Mouse (Mus musculus) c-Kit-negative CD71-positive TER-119-positive erythroid progenitor cells, embryonic 14.5 days (primary cell): ENCODE results near the gene Armc10.
"Not testable (repeated sequence)": the region's sequence is repeated elsewhere in the genome, so short reads cannot be mapped to it uniquely, and the experiment has no call there.

ENCODE experiments used
- DNase-seq: peaks from one replicate; pipeline ENCODE4 v3.0.0-alpha.2; 2013; ENCODE audit warnings: low read depth, low spot score

The Armc10 gene

DNA sequence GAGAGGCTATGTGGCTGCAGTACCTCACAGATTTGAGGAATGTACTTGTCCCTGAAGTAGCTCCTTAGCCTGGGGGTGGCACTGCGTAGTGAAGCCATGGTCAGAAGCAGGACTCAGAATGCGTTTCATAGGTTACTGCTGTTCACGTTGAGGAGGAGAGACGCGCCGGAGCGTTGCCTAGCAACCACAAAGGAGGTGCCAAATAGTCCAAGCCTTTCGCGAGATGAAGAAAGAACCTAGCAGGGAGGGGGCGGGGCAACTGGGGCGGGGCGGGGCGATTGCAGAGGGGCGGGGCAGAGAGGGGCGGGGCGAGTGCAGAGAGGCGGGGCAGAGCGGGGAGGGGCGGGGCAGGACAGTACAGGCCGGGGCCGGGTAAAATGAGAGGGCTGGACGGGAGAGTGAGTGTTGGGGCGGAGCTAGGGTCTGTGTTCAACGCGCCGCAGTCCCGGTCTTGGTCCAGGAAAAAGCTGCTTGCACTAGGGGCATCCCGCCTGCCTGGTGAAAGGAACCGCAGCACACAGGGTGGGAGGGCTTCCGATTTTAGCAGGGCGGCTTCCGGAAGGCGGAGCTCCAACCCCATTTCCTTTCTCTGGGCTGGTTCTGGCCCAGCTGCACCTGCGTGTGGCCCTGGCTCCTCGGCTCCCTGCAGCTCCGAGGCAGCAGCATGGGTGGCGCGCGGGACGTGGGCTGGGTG is at the start of gene Armc10, which contains the start of gene Fbxl13:
Armc10 (plus strand) TSS at position 375 of the 694 bp plus-strand sequence.
Fbxl13 (minus strand) TSS at position 196 of the 694 bp plus-strand sequence.
- peak; percentile 58 for DNase-seq

DNA sequence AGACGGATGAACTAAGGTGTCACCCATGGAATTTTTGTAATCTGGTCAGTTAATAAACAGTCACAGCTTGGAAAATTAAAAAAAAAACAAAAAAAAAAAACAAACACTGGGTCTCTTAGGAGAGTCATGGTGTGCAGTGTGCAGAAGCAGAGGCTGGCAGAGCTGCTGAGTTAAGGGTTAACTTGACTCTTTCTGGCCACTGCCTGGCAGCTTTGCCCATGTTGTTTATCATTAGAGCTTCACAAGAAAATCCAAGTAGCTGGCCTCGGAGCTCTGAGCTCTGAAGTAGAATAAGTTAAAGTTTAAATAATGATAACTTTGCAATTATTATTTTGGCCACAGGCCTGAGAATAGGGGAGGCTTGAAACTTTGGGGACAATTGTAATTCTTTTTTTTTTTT is 46.1 kb upstream of the Armc10 start:
- DNase-seq = not testable (repeated sequence)

DNA sequence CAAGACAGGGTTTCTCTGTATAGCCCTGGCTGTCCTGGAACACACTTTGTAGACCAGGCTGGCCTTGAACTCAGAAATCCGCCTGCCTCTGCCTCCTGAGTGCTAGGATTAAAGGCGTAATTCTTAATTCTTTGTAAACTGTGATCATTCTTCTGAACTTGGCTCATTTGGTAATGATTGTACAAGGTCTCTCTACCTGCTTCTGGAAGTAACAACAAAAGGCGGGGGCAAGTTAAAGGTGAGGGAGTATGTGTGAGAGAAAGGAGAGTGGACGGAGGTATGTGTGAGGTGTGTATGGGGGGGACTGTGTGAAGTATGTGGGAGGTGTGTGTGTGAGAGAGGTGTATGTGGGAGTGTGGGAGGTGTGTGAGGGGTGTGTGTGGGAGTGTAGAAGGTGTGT is 45.7 kb upstream of the Armc10 start:
- no peak for DNase-seq

DNA sequence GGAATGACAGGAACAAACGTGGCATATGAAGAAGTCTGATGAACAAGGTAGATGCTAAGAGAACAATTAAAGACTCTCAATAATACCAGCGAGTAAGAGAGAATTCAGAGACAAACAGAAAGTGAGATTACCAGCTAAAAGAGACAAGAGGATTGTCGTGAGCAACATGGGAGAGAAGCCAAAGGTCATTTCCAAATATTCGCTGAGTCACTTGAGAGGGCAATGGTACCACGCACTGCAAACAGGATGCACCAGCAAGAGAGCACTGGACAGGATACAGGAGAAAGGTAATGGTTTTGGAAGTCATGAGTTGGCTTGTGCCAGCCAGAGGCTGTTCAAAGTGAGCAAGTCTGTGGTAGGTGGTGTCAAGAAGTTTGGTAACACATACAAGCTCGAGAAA is 39.7 kb upstream of the Armc10 start:
- DNase-seq = no peak

DNA sequence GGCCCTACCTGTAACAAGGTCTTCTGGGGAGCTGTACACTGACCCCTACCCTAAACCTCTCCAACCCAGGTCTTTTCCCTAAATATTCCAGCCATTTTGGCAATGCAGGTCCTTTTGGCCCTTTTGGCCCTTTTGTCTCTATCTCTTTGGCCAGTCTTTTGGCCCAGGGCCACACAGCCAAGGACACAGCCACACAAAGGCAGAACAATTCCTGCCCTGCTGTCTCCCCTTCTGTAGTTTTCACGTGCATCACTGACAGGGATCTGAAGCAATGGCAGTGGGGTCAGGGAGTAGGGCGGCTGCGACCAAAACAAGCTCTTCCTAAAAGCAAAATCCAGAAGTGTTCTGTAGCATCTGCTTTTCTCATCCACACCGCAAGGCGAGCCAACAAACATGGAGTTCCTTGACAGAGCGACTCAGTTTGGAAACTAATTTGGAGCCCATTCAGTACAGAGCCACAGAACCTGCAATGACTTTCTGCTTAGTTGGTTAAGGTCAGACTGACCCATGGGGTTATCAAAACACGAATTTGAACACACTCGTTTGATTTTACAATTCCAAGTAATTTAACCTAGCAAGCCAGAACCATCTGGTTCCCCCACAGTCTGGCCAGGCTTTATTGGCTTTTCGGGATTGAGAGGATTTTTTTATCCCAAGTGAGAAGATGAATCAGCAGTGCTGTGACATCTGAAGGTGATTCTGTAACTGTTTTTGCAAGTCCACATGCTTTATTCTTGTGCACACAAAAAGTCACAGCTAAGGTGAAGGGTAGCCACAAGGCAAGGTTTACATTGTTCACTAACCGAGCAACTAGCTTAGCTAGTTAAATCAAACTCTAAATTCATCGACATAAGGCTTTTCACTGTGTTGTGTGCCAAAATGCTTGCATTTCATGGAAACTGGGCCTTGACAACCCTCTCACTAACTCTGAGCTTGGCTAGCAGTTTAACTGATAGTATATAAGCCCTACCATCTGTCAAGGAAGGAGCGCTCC is 37.0 kb upstream of the Armc10 start:
- DNase-seq = no peak

DNA sequence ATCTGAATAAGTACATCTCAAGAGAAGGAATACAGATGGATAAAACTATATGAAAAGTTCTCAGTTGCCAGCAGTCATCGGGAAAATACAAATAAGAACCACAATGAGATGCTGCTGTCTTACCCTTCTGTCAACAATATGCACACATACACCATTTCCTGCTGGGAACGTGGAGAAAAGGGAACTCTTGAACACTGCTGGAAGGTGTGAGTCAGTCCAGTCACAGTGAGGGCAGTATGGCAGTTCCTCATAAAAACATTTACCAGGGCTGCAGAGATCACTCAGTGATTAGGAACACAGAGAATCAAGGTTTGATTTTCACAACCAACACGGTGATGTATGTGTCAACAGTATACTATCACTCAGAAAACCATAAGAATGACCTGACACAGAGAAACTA is 34.6 kb upstream of the Armc10 start:
- DNase-seq = no peak

DNA sequence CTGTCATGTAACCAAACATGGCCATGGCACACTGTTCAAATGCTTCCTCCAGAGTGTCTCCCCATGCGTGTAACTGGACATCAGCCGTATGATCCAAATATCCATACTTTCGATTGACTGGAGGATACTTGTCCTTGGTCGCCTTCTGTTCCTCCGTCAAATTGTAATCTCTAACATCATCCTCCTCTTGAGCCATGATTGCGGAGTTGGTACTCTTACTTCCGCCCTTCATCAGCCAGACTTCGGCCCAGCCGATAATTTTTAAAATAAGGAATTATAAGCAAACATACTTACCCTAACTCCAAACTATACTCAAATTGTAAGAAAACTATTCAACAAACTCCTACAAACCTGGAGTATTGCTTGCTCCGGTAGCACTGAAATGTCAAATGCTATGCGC is 31.3 kb upstream of the Armc10 start:
- not testable (repeated sequence) for DNase-seq

DNA sequence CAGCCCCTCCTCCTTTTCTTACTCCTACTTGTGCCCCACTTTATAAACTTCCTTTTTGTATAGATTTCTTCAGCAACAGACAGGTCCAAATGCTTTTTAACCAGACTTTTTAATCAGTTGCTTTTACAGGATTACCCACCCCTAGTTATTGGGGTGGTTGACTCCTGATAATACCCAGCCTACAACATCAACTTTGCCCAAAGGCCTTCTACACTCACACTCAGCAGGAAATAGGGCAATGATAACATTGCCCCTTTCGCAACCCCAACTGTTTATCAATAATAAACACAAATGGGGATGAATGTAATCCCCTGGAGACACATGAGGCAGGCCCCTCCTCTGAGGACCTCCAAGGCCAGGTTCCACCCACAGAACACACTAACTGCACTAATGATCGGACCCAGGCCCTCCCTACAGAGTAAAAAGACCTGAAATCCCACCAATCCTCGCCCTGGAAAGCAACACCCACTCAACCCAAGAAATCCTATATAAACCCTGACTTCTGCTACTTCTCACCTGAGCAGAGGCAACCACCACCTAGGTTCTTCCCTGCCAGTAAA is 29.1 kb upstream of the Armc10 start:
- DNase-seq = no peak

DNA sequence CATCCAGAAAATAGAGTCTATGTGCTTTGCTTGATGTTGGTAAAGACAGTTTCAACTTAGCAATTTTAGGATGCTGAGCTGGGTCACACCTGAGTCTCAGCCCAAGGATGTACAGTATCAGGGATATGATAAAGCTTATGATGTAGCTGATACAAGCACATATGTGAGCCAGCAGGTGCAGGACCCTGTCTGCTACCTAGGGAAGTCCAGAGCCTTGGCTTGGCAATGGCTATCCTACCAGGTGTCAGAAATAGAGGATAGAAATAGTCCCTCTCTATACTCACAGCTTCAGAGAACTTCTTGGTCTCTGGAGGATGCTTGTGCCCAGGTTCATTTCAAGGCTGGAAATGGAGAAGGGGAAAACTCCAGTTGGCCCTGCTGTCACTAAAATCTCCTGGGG is 19.7 kb upstream of the Armc10 start:
- no peak for DNase-seq

DNA sequence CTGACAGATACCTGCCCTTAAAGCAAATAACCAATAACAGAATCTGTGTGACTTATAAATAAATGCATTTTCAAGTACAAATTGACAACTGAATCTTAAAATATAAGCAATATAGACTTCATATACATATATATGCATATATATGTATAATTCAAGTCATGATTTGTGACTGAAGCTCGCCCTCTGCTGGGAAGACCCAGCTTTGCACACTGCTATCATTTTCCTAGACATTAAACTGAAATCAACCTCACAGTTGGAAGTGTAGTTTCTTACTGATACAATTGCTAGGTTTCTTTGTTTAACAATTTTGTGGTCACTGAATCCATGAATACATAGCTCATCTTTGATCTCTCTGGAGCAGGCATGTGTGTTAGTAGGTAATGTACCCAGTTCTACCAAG is 4.7 kb upstream of the Armc10 start:
- no peak for DNase-seq

DNA sequence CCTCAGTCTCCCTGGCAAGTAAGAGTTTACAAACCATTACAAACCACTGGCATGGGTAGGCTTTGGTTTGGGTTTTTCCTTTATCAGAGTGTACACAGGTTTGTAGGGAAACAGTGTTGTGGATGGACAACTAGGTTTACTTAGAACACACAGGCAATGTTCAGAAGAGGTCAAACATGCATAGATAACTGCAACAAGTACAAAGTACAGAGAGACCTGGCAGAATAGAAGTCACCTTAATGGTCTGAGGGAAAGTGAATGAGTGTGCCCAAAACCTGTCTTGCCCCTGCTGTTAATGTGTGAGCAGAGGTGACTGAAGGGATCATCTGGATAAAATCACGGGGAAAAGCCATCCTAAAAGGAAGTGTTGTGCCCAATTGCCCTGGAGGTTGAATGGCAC is 2.0 kb upstream of the Armc10 start:
- DNase-seq = no peak

DNA sequence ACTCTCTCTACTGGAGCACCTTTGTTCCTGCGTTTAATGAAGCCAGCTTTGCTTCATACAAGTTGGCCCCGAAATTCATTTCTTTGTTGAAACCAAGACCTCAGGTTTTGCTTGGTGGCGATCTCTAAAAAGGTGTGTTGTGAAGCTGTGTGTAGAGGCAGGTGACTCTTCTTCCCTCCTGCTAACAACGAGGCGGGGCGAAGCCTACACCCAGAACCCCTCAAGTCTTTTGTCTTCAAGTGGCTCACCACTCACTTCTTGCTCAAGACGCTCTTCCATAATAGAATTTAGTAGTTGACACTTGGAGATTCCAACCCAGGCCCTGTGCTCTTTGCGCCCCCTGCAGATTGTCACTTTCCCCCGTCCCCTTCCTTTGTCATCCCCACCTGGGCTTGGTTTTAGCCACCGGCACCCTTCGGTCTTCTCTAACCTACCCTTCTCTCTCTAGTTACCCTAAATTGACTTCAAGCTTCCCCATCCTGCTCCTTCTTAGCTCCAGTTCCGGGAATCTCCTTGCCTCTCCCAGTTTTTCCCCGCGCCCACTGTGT is 648 bp upstream of the Armc10 start:
- DNase-seq = no peak

DNA sequence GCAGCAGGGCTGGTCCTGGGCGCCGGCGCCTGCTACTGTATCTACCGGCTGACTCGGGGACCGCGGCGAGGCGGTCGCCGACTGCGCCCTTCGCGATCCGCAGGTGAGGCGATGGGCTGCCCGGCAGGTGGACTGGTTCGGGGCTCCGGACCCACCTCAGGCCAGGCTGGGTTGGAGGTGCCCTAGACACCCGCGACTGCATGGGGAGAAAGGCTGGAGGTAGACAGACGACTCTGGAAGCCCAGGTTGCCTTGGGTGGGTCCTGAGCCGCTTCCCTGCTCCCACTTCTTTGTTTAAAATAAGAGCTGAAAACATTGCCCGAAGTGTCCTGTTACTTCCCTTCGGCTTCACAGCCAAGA is 499 bp downstream of the Armc10 start:
- DNase-seq = no peak

DNA sequence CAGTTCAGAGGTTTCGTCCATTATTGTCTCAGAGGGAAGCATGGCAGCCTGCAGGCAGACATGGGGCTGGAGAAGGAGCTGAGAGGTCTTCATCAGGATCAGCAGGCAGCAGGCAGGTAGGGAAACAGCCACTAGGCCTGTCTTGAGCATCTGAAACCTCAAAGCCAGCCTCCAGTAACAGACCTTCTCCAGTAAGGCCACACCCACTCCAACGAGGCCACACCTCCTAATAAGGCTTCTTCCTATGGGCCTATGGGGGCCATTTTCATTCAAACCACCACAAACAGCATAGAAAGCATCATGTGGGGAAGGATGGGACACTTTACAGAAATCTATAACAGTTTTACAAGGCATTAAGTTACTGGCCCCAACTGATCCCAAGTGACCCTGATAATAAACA is 5.1 kb downstream of the Armc10 start:
- DNase-seq = no peak

DNA sequence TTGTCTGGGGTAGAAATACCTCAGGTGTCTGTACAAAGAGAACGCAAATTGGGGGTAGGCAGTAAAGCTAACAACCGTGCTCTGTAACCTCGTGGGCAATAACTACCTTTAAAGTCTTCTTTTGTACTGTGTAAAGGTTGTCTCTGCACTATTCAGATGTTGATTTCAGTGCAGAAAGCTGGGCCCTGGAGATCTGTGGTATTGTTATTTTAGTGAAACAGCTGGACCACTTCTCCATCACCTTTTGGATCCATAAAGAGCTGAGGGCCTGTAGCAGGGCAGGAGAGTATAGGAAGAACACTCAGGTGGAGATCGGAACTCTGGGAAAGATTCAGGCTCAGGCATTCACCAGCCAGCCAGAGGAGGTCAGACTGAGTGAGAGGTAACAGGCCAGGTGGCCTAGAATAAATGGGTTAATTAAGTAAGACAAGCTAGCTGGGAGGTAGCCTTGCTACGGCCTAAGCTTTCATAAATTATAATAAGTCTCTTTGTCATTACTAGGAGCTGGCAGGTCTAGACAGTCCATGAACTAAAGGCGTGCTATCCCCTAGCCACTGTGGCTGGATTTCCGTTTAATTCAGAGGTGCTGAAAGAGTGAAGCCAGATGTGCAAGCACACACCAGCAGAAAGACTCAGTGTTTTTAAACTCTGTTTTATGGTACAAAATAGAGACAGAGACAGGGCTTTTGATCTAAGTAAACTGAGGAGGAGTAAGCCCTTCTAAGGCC is 6.4 kb downstream of the Armc10 start:
- DNase-seq = no peak

DNA sequence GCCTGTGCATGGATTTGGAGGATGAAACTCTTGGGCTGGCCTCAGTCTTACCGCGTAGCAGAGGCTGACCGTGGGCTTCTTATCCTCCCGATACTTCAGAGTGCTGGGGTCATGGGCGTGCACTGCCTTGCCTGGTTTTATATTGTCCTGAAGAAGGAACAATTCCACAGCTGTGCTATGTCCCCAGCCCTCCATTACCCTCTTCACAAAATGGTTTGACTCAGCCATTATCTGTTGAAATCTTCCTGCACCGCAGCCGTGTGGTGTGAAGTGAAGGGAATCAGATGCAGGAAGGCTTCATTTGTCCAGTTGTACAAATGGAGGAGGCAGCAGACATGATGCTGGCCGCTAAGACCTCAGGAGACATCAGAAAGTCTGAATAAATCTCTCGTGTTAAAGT is 11.3 kb downstream of the Armc10 start:
- no peak for DNase-seq

DNA sequence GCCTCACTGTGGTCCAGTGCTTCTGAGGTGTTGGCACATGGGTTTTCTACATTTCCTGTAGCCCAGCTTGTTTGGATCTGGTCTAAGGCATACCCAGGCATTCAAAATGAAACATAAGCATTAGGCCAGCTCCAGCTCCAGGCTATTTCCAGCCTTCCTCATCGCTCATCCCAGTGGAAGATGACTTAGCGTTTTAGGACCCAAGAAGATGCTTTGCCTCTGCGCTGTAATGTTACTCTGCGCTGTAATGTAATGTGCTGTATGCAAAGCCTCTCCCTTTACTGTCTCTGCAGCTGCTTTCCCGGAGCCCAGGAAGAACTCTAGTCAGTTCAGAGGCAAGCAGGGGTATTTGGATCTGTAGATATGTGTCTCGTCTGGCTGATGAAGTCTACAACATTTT is 12.4 kb downstream of the Armc10 start:
- DNase-seq = no peak

DNA sequence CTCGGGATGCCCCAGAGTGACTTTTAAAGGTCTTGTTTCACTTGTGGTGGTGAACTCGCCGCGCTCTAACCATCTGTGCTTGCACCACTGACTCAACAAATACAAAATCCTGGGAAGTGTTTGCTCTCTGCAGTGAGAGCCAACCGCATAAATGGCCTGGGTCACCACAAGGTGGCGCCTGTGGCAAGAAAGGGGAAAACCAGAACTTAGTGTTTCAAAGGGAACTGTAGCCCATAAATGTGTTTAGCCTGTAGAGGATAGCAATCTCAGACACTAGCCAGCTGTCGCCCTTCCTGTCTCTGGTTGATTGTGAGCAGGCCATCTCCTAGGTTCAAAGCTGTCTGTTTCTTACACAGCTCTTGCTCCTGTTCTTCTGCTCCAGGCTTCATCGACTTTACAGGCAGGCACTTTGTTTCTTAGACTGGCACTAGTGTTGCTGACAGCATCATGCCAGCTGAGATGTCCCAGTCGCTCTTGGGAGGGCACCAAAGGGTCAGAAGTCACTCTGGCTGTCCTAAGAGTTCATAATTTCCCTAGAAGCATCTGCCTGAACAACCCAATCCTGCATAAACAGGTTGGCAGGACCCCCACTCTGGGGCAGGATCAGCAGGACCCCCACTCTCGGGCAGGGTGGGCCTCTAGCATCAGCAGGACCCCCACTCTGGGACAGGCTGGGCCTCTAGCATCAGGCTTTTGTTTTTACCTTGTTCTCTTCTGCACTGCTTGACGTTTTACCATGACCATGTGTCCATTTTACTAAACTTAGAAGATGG is 13.2 kb downstream of the Armc10 start:
- no peak for DNase-seq

DNA sequence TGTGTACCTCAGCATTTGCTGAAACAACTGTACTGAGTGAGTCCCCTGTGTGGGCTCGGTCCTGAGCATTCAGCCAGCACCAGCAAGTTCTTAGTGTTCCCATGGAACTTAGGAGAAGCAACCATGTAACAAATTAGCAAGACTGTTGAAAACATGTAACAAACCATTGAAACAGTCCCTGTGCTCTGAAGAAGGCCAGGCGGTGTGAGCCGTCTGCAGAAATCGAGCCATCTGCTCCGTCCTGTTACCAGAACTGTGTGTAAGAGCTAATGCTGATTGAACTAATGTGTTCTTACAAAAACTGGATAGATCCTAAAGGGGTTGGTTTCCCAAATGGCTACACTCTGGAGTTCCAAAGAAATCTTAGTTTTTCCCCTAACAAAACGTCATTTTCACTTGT is 15.2 kb downstream of the Armc10 start:
- no peak for DNase-seq

DNA sequence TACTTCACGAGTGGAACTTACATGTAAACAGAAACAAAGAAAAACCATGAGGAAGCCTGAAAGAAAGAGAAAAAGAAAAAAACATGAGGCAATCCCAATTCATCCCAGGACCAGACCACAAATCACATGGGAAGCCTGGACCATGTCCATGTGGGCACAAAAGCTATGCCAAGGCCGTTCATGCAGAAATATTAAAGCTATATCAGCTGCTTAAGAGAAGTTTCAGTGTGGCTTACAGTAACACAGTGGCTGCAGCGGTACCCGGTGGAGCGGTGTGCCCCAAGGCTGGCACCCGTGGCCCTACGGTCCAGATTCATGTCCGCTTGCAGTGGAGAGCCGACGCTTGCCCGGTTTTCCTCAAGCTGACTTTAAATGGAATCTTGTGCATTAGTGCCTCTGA is 17.5 kb downstream of the Armc10 start:
- DNase-seq = no peak
